Mouse (Mus musculus): ENCODE measurements around the gene Dhrs9. TPM values are rescaled to one million over a fixed set of nuclear protein-coding genes. Genes with fewer than 3 reads are reported as not detected.

The Dhrs9 gene
- polyA plus RNA-seq, 2 experiments: 0.10 TPM

DNA sequence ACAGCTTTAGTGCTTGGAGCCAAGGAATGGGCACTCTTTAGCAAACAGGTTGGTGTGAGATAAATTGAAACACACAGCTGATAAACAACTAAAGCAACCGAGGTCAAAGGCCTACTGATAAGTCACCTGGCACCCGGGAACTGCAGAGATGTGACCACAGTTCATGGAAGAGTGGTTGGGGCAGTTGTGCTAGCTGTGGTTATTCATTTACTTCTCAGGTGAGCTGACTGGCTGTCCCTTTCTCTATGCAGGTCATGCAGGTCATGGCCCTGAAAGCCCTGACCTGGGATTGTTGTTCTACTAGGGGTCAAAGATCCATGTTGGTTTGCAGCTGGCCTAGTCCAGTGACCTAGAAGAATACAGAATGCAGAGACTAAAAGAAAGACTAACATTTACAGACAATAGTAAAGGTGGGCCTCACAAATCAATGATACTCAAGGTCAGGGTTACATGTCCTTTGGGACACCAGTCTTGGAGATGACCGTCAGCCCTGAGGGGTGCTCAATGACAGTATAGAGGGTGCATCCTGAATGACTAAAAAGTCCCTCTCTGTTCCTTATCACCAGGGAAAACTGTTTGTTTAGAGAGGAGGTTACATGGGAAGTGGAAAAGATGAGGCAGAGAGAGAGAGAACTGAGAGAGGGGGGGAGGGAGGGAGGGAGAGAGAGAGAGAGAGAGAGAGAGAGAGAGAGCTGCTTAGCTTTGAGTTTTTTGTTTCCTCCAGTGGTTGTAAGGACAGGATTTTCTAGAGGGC is 6.0 kb downstream of the Dhrs9 start:
- Histone ChIP-seq H3K27me3 (ENCODE audit: control insufficient read depth, insufficient read depth, low read length) (no peaks in the 10 kb centered on the region), H3K9ac (ENCODE audit: low read depth, low read length, severe bottlenecking) (no peak overlapping the region), H3K4me1 (ENCODE audit: control insufficient read depth, insufficient read depth, low read length) (no peaks in the 10 kb centered on the region), H3K27ac (replicated peaks; ENCODE audit: low read depth, low read length) (no peak overlapping the region), H3K36me3 (ENCODE audit: control insufficient read depth, insufficient read depth, low read length) (no peaks in the 10 kb centered on the region), H3K9me3 (ENCODE audit: control insufficient read depth, low read length) (no peaks in the 10 kb centered on the region), H3K4me2 (replicated peaks; ENCODE audit: low read depth, low read length, severe bottlenecking) (no peak overlapping the region), H3K4me3 (replicated peaks; ENCODE audit: low read length) (no peak overlapping the region)
- no peak for TF ChIP-seq POLR2A (IDR thresholded peaks at IDR 0.05; ENCODE audit: borderline replicate concordance, extremely low read depth, insufficient read depth, insufficient read length)
- ATAC-seq (ENCODE audit: low FRiP score, low read depth) (no peak), DNase-seq (ENCODE audit: low spot score) (no peak)
- WGBS: 87% methylated on average over 3 of the region's 3 CpGs

DNA sequence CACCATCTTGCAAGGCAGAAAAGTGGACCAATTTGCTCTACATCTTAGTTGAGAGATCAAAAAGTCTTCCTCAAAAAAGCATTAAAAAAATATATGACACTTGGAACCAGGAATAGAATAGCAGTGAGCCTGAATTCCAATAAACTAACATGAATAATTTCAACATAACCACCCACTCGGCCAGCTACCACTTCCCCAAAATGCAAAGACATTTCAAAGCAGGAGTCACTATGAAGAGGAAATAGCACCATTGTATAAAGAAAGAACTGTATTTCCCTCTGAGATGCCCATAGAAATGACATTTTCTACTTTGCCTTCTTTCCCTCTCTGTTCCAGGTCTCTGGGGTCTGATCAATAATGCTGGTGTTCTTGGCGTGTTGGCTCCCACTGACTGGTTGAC is 13.7 kb downstream of the Dhrs9 start:
- ATAC-seq (ENCODE audit: low FRiP score, low read depth) (no peak), DNase-seq (ENCODE audit: low spot score) (no peak)
- Histone ChIP-seq H3K36me3 (ENCODE audit: control insufficient read depth, insufficient read depth, low read length) (no peaks in the 10 kb centered on the region), H3K9ac (ENCODE audit: low read depth, low read length, severe bottlenecking) (no peak overlapping the region), H3K9me3 (ENCODE audit: control insufficient read depth, low read length) (no peaks in the 10 kb centered on the region), H3K4me2 (replicated peaks; ENCODE audit: low read depth, low read length, severe bottlenecking) (no peak overlapping the region), H3K27ac (replicated peaks; ENCODE audit: low read depth, low read length) (no peak overlapping the region), H3K4me3 (replicated peaks; ENCODE audit: low read length) (no peak overlapping the region), H3K4me1 (ENCODE audit: control insufficient read depth, insufficient read depth, low read length) (0 out of 2 replicates have a peak, but pooled peaks cover 3% of the 10 kb centered on the region), H3K27me3 (ENCODE audit: control insufficient read depth, insufficient read depth, low read length) (no peaks in the 10 kb centered on the region)
- TF ChIP-seq POLR2A (IDR thresholded peaks at IDR 0.05; ENCODE audit: borderline replicate concordance, extremely low read depth, insufficient read depth, insufficient read length): no peak
- WGBS: 92% methylated on average over 2 of the region's 2 CpGs

DNA sequence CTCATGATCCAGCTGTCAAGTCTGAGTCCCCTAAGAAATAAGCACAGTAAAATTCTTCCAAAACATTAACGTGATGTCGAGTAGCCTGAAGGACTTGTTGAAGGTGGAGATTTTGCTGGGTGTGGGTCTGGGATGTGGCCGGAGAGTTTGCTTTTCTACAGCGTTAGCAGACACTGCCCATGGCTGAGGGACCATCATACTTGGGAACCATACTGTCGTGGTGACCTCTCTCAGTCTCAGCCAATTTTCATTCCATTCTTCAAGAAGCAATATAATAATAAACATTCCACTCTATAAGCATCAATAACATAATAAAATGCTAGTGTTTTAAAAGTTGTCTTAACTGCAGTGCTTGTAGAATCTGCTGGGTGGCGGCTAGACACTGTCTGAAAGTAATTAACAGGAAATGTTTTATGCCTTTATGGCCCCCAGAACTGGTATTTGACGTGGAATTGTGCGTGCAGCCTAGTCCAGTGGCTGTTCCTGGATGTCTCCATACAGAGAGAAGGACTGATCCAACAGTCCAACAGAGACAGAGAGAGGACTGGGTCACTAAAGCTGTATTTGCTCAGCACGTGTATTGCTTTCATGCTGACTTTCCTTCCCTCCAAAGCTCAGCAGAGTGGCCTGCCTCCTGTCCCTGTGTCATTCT is 15.5 kb downstream of the Dhrs9 start:
- no peak overlapping the region for H3K27ac ChIP-seq (replicated peaks; ENCODE audit: low read depth, low read length)
- WGBS: 34% methylated on average over 9 of the region's 9 CpGs

DNA sequence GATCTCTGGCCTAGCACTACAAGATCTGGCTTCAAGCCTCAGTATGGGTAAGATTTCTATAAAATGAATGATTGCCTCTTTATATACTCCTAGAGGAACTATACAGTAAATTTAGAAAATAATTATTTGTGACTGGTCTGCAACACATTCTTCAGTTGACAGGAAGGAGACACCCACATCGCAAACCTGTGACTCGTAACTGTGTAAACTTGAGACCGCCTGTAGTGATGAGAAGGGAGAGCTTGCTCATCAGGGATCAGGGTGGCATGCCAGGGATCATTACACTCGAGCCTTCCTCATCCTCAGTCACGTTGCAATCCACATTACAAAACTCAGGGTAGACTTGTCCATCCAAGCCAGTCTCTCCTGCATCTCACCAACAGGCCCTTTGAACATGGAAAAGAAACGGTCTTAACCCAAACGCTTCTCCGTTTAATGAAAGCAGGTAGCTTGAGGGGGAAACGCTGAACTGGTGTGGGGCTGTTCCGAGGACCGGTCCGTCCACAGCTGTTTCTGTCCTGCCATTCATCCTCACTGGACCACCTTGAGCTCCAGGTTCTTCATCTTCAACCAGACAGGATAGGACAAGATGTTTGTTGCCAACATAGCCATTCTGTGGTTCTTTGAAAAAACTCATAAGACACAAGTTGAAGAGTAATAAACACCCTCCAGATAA is 16.7 kb downstream of the Dhrs9 start:
- H3K4me1 ChIP-seq (ENCODE audit: control insufficient read depth, insufficient read depth, low read length): 0 out of 2 replicates have a peak, but pooled peaks cover 10% of the 10 kb centered on the region
- DNase-seq (ENCODE audit: low spot score) (no peak), ATAC-seq (ENCODE audit: low FRiP score, low read depth) (no peak)
- H3K9ac ChIP-seq (ENCODE audit: low read depth, low read length, severe bottlenecking): no peak overlapping the region
- WGBS: 77% methylated on average over 12 of the region's 12 CpGs
- H3K4me2 ChIP-seq (replicated peaks; ENCODE audit: low read depth, low read length, severe bottlenecking): no peak overlapping the region
- no peaks in the 10 kb centered on the region for H3K9me3 ChIP-seq (ENCODE audit: control insufficient read depth, low read length)
- no peak overlapping the region for H3K4me3 ChIP-seq (replicated peaks; ENCODE audit: low read length)
- H3K27ac ChIP-seq (replicated peaks; ENCODE audit: low read depth, low read length): no peak overlapping the region
- no peak for TF ChIP-seq POLR2A (IDR thresholded peaks at IDR 0.05; ENCODE audit: borderline replicate concordance, extremely low read depth, insufficient read depth, insufficient read length)
- no peaks in the 10 kb centered on the region for H3K36me3 ChIP-seq (ENCODE audit: control insufficient read depth, insufficient read depth, low read length)
- no peaks in the 10 kb centered on the region for H3K27me3 ChIP-seq (ENCODE audit: control insufficient read depth, insufficient read depth, low read length)

More for the DNA sequence above, 15.5 kb downstream of the Dhrs9 start:
- ATAC-seq (ENCODE audit: low FRiP score, low read depth) (no peak), DNase-seq (ENCODE audit: low spot score) (no peak)
- H3K9ac ChIP-seq (ENCODE audit: low read depth, low read length, severe bottlenecking): no peak overlapping the region
- H3K27me3 ChIP-seq (ENCODE audit: control insufficient read depth, insufficient read depth, low read length): no peaks in the 10 kb centered on the region
- no peak overlapping the region for H3K4me3 ChIP-seq (replicated peaks; ENCODE audit: low read length)
- no peaks in the 10 kb centered on the region for H3K9me3 ChIP-seq (ENCODE audit: control insufficient read depth, low read length)
- H3K36me3 ChIP-seq (ENCODE audit: control insufficient read depth, insufficient read depth, low read length): no peaks in the 10 kb centered on the region
- no peak overlapping the region for H3K4me2 ChIP-seq (replicated peaks; ENCODE audit: low read depth, low read length, severe bottlenecking)
- 0 out of 2 replicates have a peak, but pooled peaks cover 4% of the 10 kb centered on the region for H3K4me1 ChIP-seq (ENCODE audit: control insufficient read depth, insufficient read depth, low read length)
- TF ChIP-seq POLR2A (IDR thresholded peaks at IDR 0.05; ENCODE audit: borderline replicate concordance, extremely low read depth, insufficient read depth, insufficient read length): no peak

DNA sequence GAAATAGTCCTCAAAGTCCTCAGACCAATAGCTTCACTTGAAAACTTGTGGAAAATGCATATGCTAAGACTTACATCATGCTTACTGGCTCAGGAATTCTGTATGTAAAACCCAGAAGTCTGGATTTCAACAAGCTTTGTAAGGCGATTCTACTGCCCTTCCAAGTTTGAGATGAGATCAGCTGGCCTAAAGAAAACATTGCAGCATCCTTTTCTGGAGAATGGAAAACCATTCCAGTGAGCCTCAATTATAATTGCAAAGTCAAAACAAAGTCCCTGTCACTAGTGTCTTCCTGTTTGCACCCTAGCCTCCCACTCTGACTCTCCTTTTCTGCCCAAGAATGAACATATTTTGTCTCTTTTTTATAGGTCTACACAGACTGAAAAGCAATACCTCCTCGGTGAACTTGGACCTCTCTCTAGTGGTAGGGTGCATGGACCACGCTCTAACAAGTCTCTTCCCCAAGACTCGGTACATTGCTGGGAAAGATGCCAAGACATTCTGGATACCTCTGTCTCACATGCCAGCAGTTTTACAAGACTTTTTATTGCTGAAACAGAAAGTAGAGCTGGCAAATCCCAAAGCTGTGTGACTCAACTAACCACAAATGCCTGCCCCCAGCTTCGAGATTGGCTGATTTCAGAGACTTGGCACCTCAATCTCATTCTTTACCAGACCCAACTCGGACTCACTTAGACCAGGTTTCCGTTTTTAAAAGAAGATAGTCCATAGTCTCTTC is 20.8 kb downstream of the Dhrs9 start:
- no peaks in the 10 kb centered on the region for H3K36me3 ChIP-seq (ENCODE audit: control insufficient read depth, insufficient read depth, low read length)
- no peak overlapping the region for H3K27ac ChIP-seq (replicated peaks; ENCODE audit: low read depth, low read length)
- no peak overlapping the region for H3K4me2 ChIP-seq (replicated peaks; ENCODE audit: low read depth, low read length, severe bottlenecking)
- no peaks in the 10 kb centered on the region for H3K27me3 ChIP-seq (ENCODE audit: control insufficient read depth, insufficient read depth, low read length)
- WGBS: 36% methylated on average over 7 of the region's 7 CpGs
- ATAC-seq (ENCODE audit: low FRiP score, low read depth) (peak; percentile 81), DNase-seq (ENCODE audit: low spot score) (peak; percentile 76)
- no peaks in the 10 kb centered on the region for H3K9me3 ChIP-seq (ENCODE audit: control insufficient read depth, low read length)
- no peak for TF ChIP-seq POLR2A (IDR thresholded peaks at IDR 0.05; ENCODE audit: borderline replicate concordance, extremely low read depth, insufficient read depth, insufficient read length)
- no peak overlapping the region for H3K9ac ChIP-seq (ENCODE audit: low read depth, low read length, severe bottlenecking)
- 0 out of 2 replicates have a peak, but pooled peaks cover 9% of the 10 kb centered on the region for H3K4me1 ChIP-seq (ENCODE audit: control insufficient read depth, insufficient read depth, low read length)
- no peak overlapping the region for H3K4me3 ChIP-seq (replicated peaks; ENCODE audit: low read length)

All from limb, embryonic 14.5 days (tissue).